Mouse (Mus musculus): Measurements from ENCODE around the gene Nop14. TPM values are rescaled to one million over a fixed set of nuclear protein-coding genes. Genes with fewer than 3 reads are reported as not detected.

Gene Nop14
- polyA plus RNA-seq (2015; fragmentation: Illumina TruSeq; extraction: RNeasy Lipid Tissue Mini Kit (QIAGEN cat#74804); ENCODE audit: insufficient read depth, low read depth, low replicate concordance), result 8.3 TPM

DNA sequence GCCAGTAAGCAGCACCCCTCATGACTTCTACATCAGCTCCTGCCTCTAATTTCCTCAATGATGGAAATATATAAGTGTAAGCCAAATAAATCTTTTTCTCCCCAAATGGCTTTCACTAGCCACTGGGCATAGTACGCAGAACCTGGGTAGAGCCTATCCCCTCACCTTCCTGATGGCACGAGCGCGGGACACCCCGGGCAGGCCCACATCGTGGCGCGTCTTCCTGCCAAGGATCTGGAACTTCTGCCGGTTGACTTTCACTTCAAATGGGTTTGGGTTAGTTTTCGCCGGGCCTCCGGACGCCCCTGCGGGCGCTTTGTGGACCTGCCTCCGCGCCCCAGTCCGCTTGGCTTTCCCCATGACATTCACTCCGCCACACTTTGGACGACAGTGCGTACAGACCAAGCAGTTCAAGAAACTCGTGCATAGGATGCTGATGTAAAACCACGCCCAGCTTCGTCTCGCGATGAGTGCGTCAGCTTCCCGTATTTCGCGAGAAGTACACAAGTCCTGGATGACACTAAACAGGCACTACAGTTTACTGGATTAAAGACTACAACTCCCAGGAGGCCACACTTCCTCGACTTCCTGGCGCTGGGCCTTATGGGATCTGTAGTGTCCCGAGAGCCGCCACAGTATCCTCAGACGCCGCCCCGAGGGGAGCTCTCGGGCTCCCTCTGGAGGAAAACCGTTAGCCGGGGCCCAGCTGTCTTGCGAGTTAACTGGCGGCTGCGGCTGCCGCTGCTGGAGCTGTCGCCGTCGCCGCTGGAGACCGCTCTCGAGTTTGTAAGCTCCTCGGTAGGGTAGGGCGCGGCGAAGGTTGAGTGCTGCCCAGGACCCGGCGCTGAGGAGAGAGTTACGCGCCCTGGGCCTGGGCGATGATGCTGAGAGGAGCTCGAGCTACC lies at the start of gene Nop14, which contains the start of gene Grk4:
Gene Nop14 (minus strand): TSS at position 463 of the 905 bp plus-strand sequence.
Gene Grk4 (plus strand): TSS at position 694 of the 905 bp plus-strand sequence.

DNA sequence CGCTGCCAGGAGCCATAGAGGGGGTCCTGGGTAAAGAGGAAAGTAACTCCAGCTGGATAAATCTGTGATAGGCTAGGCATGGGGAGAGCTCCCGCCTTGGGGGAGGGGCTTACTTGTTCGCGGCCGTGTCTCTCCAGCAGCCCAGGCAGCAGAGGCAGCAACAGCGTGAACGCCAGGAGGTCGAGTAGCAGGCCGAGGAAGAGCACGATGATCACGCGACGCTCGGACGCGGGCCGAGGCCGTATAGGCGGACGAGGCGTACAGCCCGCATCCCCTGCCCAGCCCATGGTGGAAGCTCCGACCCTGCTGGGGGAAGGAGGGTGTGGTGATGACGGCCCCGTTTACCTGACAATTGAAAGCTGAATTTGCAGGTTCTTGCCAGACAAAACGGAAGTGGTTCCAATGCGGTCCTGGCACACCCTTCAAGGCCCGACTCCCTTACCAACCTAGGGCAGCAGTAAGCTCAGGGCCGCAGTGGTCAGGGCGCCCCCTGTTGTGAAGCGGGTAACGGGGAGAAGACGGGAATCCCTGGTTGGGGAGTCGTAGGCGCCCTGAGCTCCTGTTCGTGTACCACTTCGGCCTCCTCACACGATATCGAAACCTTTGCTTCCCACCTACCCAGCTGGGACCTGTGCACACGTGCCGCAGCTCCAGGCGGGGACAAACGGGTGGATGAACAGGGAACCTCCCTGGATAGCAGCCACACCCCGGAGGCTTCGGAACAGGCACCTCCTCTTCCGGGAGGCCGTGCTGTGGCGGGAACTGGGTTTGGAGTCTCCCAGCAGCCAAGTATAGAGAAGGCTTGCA lies 23.3 kb downstream of the Nop14 start, which contains the start of gene Mfsd10:
Gene Mfsd10 (minus strand): TSS at position 732 of the 807 bp plus-strand sequence.

Other genes starting within 250 kb of the Nop14 start
- gene Tnip2, start 146.2 kb downstream of the Nop14 start, polyA plus RNA-seq (2015; fragmentation: Illumina TruSeq; extraction: RNeasy Lipid Tissue Mini Kit (QIAGEN cat#74804); ENCODE audit: insufficient read depth, low read depth, low replicate concordance), result 6.7 TPM
- gene Sh3bp2, start 134.3 kb downstream of the Nop14 start, polyA plus RNA-seq (2015; fragmentation: Illumina TruSeq; extraction: RNeasy Lipid Tissue Mini Kit (QIAGEN cat#74804); ENCODE audit: insufficient read depth, low read depth, low replicate concordance), result 1.4 TPM
- 37.8 TPM for gene Add1, start 86.5 kb downstream of the Nop14 start, polyA plus RNA-seq (2015; fragmentation: Illumina TruSeq; extraction: RNeasy Lipid Tissue Mini Kit (QIAGEN cat#74804); ENCODE audit: insufficient read depth, low read depth, low replicate concordance)
- 25.5 TPM for gene Mfsd10, start 22.9 kb downstream of the Nop14 start, polyA plus RNA-seq (2015; fragmentation: Illumina TruSeq; extraction: RNeasy Lipid Tissue Mini Kit (QIAGEN cat#74804); ENCODE audit: insufficient read depth, low read depth, low replicate concordance)
- 1.7 TPM for gene Grk4, start 231 bp upstream of the Nop14 start, polyA plus RNA-seq (2015; fragmentation: Illumina TruSeq; extraction: RNeasy Lipid Tissue Mini Kit (QIAGEN cat#74804); ENCODE audit: insufficient read depth, low read depth, low replicate concordance)
- gene Htt, start 101.6 kb upstream of the Nop14 start, polyA plus RNA-seq (2015; fragmentation: Illumina TruSeq; extraction: RNeasy Lipid Tissue Mini Kit (QIAGEN cat#74804); ENCODE audit: insufficient read depth, low read depth, low replicate concordance), result 3.5 TPM
- 2.8 TPM for gene Msantd1, start 247.9 kb upstream of the Nop14 start, polyA plus RNA-seq (2015; fragmentation: Illumina TruSeq; extraction: RNeasy Lipid Tissue Mini Kit (QIAGEN cat#74804); ENCODE audit: insufficient read depth, low read depth, low replicate concordance)